Mouse (Mus musculus) naive thymus-derived CD4-positive, alpha-beta T cell, adult 5 months (primary cell): ENCODE results near the gene Zfp385a. TPM values are rescaled to one million over a fixed set of nuclear protein-coding genes. Genes with fewer than 3 reads are reported as not detected.

Experiments
- polyA plus RNA-seq: library from polyadenylated mRNA; unstranded; fragments of 100-300 nt; shearing (Covaris generic); gene quantifications from one replicate; pipeline ENCODE4 v1.2.1, GENCODE M21; 2017

The Zfp385a gene
- not detected for polyA plus RNA-seq

GRCm38 (mm10) chr15:103339961-103340337 is at the start of gene Zfp385a:
TSS of gene Zfp385a (minus strand) at chr15:103340093.

GRCm38 (mm10) chr15:103366376-103367149 is 26.7 kb upstream of the Zfp385a start, which contains the start of gene Itga5:
TSS of gene Itga5 (minus strand) at chr15:103366763.

GRCm38 (mm10) chr15:103310365-103310910 is 29.5 kb downstream of the Zfp385a start, which contains the start of gene Gpr84:
TSS of gene Gpr84 (minus strand) at chr15:103310612.

GRCm38 (mm10) chr15:103272419-103273279 is 67.2 kb downstream of the Zfp385a start, which contains the start of gene Copz1:
TSS of gene Copz1 (plus strand) at chr15:103272714.

Other genes with a start within 250 kb of the Zfp385a start
- 4.9 TPM for gene Smug1, start 173.0 kb downstream of the Zfp385a start, polyA plus RNA-seq
- gene Cbx5, start 100.3 kb downstream of the Zfp385a start, polyA plus RNA-seq: 7.5 TPM
- gene Hnrnpa1, start 99.7 kb downstream of the Zfp385a start, polyA plus RNA-seq: 179 TPM
- gene Nfe2, start 81.7 kb downstream of the Zfp385a start, polyA plus RNA-seq: not detected
- 122 TPM for gene Copz1, start 67.4 kb downstream of the Zfp385a start, polyA plus RNA-seq
- gene Gpr84, start 29.5 kb downstream of the Zfp385a start, polyA plus RNA-seq: not detected
- gene Itga5, start 26.7 kb upstream of the Zfp385a start, polyA plus RNA-seq: 2.6 TPM
- gene Gtsf1, start 90.4 kb upstream of the Zfp385a start, polyA plus RNA-seq: not detected
- gene Gtsf2, start 108.4 kb upstream of the Zfp385a start, polyA plus RNA-seq: not detected
- gene Nckap1l, start 113.7 kb upstream of the Zfp385a start, polyA plus RNA-seq: 128 TPM
- 9.4 TPM for gene Pde1b, start 162.9 kb upstream of the Zfp385a start, polyA plus RNA-seq
- not detected for gene Ppp1r1a, start 197.9 kb upstream of the Zfp385a start, polyA plus RNA-seq
- gene Glycam1, start 225.0 kb upstream of the Zfp385a start, polyA plus RNA-seq: not detected